Mouse (Mus musculus): ENCODE data around the gene Rpl23a. TPM values are rescaled to one million over a fixed set of nuclear protein-coding genes. Genes with fewer than 3 reads are reported as not detected.
"Not testable (repeated sequence)": the region's sequence is repeated elsewhere in the genome, so short reads cannot be mapped to it uniquely, and the experiment has no call there.

Rpl23a gene
- polyA plus RNA-seq, 1 experiment from 2014 or later = 1,638 TPM

DNA sequence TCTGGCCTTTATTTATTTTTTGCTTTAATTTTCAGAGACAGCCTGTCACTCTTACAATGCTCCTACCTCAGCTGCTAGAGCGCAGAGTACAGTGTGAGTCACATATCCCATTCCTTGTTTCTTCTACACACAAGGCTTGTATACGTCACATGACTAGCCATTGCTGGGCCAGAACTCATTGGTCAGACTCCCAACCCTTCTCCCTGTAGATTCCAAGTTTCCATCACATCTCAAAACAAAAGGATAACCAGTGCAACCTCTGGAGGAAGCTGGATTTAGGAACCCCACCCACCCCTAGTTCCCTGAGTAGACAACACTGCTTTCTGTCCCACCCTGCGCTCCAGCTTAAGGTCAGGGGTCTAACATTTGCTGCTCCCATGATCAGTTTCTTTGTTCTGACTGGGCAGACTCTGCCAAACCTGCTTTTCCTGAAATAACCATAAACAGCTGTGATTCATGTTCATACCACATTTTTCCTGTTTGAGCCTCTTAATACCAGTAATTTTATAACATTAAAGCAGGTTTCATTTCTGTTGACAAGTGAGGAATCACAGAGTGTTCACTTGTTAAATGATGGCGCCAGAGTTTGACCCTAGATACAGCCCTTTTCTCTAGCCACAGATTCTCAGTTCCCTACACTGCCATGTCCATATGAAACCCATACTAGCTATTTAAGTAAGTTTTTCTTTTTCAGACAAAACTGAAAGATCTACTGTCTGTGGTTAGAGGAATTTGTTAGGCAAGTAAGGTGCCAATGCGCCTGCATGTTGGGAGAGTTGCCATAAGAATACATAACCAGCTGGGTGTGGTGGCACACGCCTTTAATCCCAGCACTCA is 36.5 kb downstream of the Rpl23a start:
- Histone ChIP-seq H3K36me3 (ENCODE audit: insufficient read depth) (peaks cover 68% of the 10 kb centered on the region), H3K4me1 (ENCODE audit: insufficient read depth) (0 out of 2 replicates have a peak, but pooled peaks cover 2% of the 10 kb centered on the region)
- no peak for DNase-seq

GRCm38 (mm10) chr11:78146168-78146567 is 37.2 kb downstream of the Rpl23a start:
- Histone ChIP-seq H3K9me3 (ENCODE audit: low read depth, low read length) (no peaks in the 10 kb centered on the region), H3K4me3 (ENCODE audit: low read depth, low read length) (no peak overlapping the region), H3K27me3 (ENCODE audit: insufficient read depth, low read length) (no peaks in the 10 kb centered on the region), H3K27ac (ENCODE audit: low read depth) (no peak overlapping the region), H3K9ac (no peak overlapping the region), H3K4me1 (ENCODE audit: insufficient read depth) (no peaks in the 10 kb centered on the region), H3K36me3 (ENCODE audit: insufficient read depth) (peaks cover 65% of the 10 kb centered on the region), H3K4me2 (no peak overlapping the region)
- peak; percentile 46 for TF ChIP-seq CTCF (IDR thresholded peaks at IDR 0.05; ENCODE audit: low read depth)
- 78% methylated on average over 5 of the region's 5 CpGs for WGBS
- no peak for DNase-seq
- ATAC-seq (ENCODE audit: insufficient read depth) = no peak

More for the DNA sequence above, 36.5 kb downstream of the Rpl23a start:
- Histone ChIP-seq H3K27me3 (ENCODE audit: insufficient read depth, low read length) (no peaks in the 10 kb centered on the region), H3K9me3 (ENCODE audit: low read depth, low read length) (no peaks in the 10 kb centered on the region), H3K9ac (no peak overlapping the region), H3K27ac (ENCODE audit: low read depth) (no peak overlapping the region), H3K4me2 (no peak overlapping the region), H3K4me3 (ENCODE audit: low read depth, low read length) (no peak overlapping the region)
- no peak for ATAC-seq (ENCODE audit: insufficient read depth)
- TF ChIP-seq CTCF (IDR thresholded peaks at IDR 0.05; ENCODE audit: low read depth) = no peak
- WGBS = 92% methylated on average over 6 of the region's 6 CpGs

GRCm38 (mm10) chr11:78143520-78143919 is 39.9 kb downstream of the Rpl23a start:
- Histone ChIP-seq H3K9me3 (ENCODE audit: low read depth, low read length) (no peaks in the 10 kb centered on the region), H3K4me2 (no peak overlapping the region), H3K4me1 (ENCODE audit: insufficient read depth) (no peaks in the 10 kb centered on the region), H3K27ac (ENCODE audit: low read depth) (no peak overlapping the region), H3K27me3 (ENCODE audit: insufficient read depth, low read length) (no peaks in the 10 kb centered on the region), H3K4me3 (ENCODE audit: low read depth, low read length) (no peak overlapping the region), H3K36me3 (ENCODE audit: insufficient read depth) (peaks cover 39% of the 10 kb centered on the region), H3K9ac (no peak overlapping the region)
- 79% methylated on average over 2 of the region's 2 CpGs for WGBS
- ATAC-seq (ENCODE audit: insufficient read depth) = no peak
- DNase-seq = no peak
- no peak for TF ChIP-seq CTCF (IDR thresholded peaks at IDR 0.05; ENCODE audit: low read depth)

GRCm38 (mm10) chr11:78140665-78141064 is 42.7 kb downstream of the Rpl23a start:
- DNase-seq (no peak), ATAC-seq (ENCODE audit: insufficient read depth) (no peak)
- no peak overlapping the region for H3K4me3 ChIP-seq (ENCODE audit: low read depth, low read length)
- no peaks in the 10 kb centered on the region for H3K9me3 ChIP-seq (ENCODE audit: low read depth, low read length)
- no peak overlapping the region for H3K4me2 ChIP-seq
- no peak overlapping the region for H3K27ac ChIP-seq (ENCODE audit: low read depth)
- no peak overlapping the region for H3K9ac ChIP-seq
- TF ChIP-seq CTCF (IDR thresholded peaks at IDR 0.05; ENCODE audit: low read depth) = no peak
- H3K4me1 ChIP-seq (ENCODE audit: insufficient read depth) = no peaks in the 10 kb centered on the region
- 68% methylated on average over 5 of the region's 5 CpGs for WGBS
- H3K27me3 ChIP-seq (ENCODE audit: insufficient read depth, low read length) = no peaks in the 10 kb centered on the region
- peaks cover 23% of the 10 kb centered on the region for H3K36me3 ChIP-seq (ENCODE audit: insufficient read depth)

GRCm38 (mm10) chr11:78138023-78138422 is 45.4 kb downstream of the Rpl23a start:
- DNase-seq (no peak), ATAC-seq (ENCODE audit: insufficient read depth) (no peak)
- Histone ChIP-seq H3K27ac (ENCODE audit: low read depth) (no peak overlapping the region), H3K9me3 (ENCODE audit: low read depth, low read length) (no peaks in the 10 kb centered on the region), H3K9ac (no peak overlapping the region), H3K4me2 (no peak overlapping the region), H3K27me3 (ENCODE audit: insufficient read depth, low read length) (no peaks in the 10 kb centered on the region), H3K36me3 (ENCODE audit: insufficient read depth) (no peaks in the 10 kb centered on the region), H3K4me1 (ENCODE audit: insufficient read depth) (no peaks in the 10 kb centered on the region), H3K4me3 (ENCODE audit: low read depth, low read length) (no peak overlapping the region)
- no peak for TF ChIP-seq CTCF (IDR thresholded peaks at IDR 0.05; ENCODE audit: low read depth)
- WGBS = 81% methylated on average over 3 of the region's 3 CpGs

DNA sequence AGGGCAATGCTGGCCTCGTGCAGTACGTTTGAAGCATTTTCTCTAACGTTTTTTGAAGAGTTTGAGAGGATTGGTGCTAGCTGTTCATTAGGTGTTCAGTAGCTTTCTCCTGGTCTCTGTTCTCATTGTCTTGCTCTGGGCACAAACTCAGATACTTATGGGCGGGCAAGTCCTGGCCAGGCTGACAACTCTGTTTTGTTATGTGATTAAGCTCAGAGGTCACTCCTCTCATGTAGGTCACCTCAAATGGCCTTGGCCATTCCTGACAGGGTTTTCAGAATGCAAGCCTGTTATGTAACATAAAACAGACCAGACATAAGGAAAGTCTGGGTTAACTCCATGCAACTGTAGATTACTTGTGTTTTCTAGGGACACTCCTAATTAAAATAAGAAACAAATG is 45.8 kb downstream of the Rpl23a start:
- no peaks in the 10 kb centered on the region for H3K9me3 ChIP-seq (ENCODE audit: low read depth, low read length)
- WGBS = 84% methylated on average over 4 of the region's 4 CpGs
- H3K4me1 ChIP-seq (ENCODE audit: insufficient read depth) = no peaks in the 10 kb centered on the region
- H3K27ac ChIP-seq (ENCODE audit: low read depth) = no peak overlapping the region
- H3K36me3 ChIP-seq (ENCODE audit: insufficient read depth) = no peaks in the 10 kb centered on the region
- TF ChIP-seq CTCF (IDR thresholded peaks at IDR 0.05; ENCODE audit: low read depth) = no peak
- no peak overlapping the region for H3K9ac ChIP-seq
- no peaks in the 10 kb centered on the region for H3K27me3 ChIP-seq (ENCODE audit: insufficient read depth, low read length)
- H3K4me2 ChIP-seq = no peak overlapping the region
- no peak for DNase-seq
- H3K4me3 ChIP-seq (ENCODE audit: low read depth, low read length) = no peak overlapping the region
- no peak for ATAC-seq (ENCODE audit: insufficient read depth)

GRCm38 (mm10) chr11:78136132-78136531 is 47.3 kb downstream of the Rpl23a start:
- Histone ChIP-seq H3K4me3 (ENCODE audit: low read depth, low read length) (no peak overlapping the region), H3K4me1 (ENCODE audit: insufficient read depth) (no peaks in the 10 kb centered on the region), H3K9me3 (ENCODE audit: low read depth, low read length) (no peaks in the 10 kb centered on the region), H3K9ac (no peak overlapping the region), H3K4me2 (no peak overlapping the region), H3K27ac (ENCODE audit: low read depth) (no peak overlapping the region), H3K27me3 (ENCODE audit: insufficient read depth, low read length) (no peaks in the 10 kb centered on the region), H3K36me3 (ENCODE audit: insufficient read depth) (peaks cover 4% of the 10 kb centered on the region; the same call in 1 of the 2 replicates)
- 79% methylated on average over 1 of the region's 1 CpGs for WGBS
- no peak for DNase-seq
- no peak for TF ChIP-seq CTCF (IDR thresholded peaks at IDR 0.05; ENCODE audit: low read depth)
- no peak for ATAC-seq (ENCODE audit: insufficient read depth)

DNA sequence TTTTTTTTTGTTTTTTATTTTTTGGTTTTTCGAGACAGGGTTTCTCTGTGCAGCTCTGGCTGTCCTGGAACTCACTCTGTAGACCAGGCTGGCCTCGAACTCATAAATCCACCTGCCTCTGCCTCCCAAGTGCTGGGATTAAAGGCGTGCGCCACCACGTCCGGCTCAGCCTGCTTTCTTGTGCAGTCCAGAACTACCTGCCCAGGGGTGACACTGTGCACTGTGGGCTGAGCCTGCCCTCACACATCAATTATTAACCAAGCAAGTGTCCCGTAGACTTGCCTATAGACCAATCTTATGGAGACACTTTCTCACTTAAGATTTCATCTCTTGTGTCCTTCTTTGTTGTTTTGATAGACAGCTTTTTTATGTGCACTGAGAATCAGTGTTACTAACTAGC is 48.1 kb downstream of the Rpl23a start:
- not testable (repeated sequence) for H3K9me3 ChIP-seq (ENCODE audit: low read depth, low read length); H3K27ac ChIP-seq (ENCODE audit: low read depth); H3K4me2 ChIP-seq; H3K9ac ChIP-seq; DNase-seq; H3K36me3 ChIP-seq (ENCODE audit: insufficient read depth); H3K4me3 ChIP-seq (ENCODE audit: low read depth, low read length); H3K27me3 ChIP-seq (ENCODE audit: insufficient read depth, low read length); H3K4me1 ChIP-seq (ENCODE audit: insufficient read depth); ATAC-seq (ENCODE audit: insufficient read depth)
- 78% methylated on average over 7 of the region's 7 CpGs for WGBS

Measured in lung, embryonic 14.5 days (tissue).